Mouse (Mus musculus): Measurements from ENCODE around the gene Khsrp. TPM values are rescaled to one million over a fixed set of nuclear protein-coding genes. Genes with fewer than 3 reads are reported as not detected.

Gene Khsrp
- polyA plus RNA-seq, 1 experiment from 2014 or later, result 16.6 TPM

GRCm38 (mm10) chr17:57007137-57007905 lies 24.0 kb downstream of the Khsrp start:
- H3K9ac ChIP-seq (replicated peaks), result no peak overlapping the region
- no peaks in the 10 kb centered on the region for H3K9me3 ChIP-seq (ENCODE audit: low read length)
- no peak overlapping the region for H3K4me2 ChIP-seq (ENCODE audit: low read depth, low read length)
- H3K4me1 ChIP-seq (ENCODE audit: insufficient read depth), result peaks cover 16% of the 10 kb centered on the region
- peak; percentile 47; the same call in 1 of the 2 replicates for TF ChIP-seq CTCF (IDR thresholded peaks at IDR 0.05; ENCODE audit: low read depth)
- no peak for TF ChIP-seq EP300 (IDR thresholded peaks at IDR 0.05; ENCODE audit: low read depth)
- ATAC-seq, result no peak
- H3K36me3 ChIP-seq (replicated peaks; ENCODE audit: insufficient read depth, low read length), result peaks cover 62% of the 10 kb centered on the region
- no peaks in the 10 kb centered on the region for H3K27me3 ChIP-seq (ENCODE audit: insufficient read depth, low read length)
- no peak for DNase-seq
- no peak overlapping the region for H3K4me3 ChIP-seq (ENCODE audit: low read depth, low read length)
- WGBS (ENCODE audit: insufficient replicate concordance), result 87% methylated on average over 13 of the region's 13 CpGs
- H3K27ac ChIP-seq (ENCODE audit: low read depth), result no peak overlapping the region

GRCm38 (mm10) chr17:57003994-57004393 lies 27.3 kb downstream of the Khsrp start:
- H3K4me1 ChIP-seq (ENCODE audit: insufficient read depth), result no peaks in the 10 kb centered on the region
- ATAC-seq (peak; percentile 38), DNase-seq (no peak)
- H3K27me3 ChIP-seq (ENCODE audit: insufficient read depth, low read length), result no peaks in the 10 kb centered on the region
- peaks cover 59% of the 10 kb centered on the region for H3K36me3 ChIP-seq (replicated peaks; ENCODE audit: insufficient read depth, low read length)
- no peak overlapping the region for H3K4me3 ChIP-seq (ENCODE audit: low read depth, low read length)
- H3K9ac ChIP-seq (replicated peaks), result no peak overlapping the region
- no peak overlapping the region for H3K27ac ChIP-seq (ENCODE audit: low read depth)
- 74% methylated on average over 7 of the region's 7 CpGs for WGBS (ENCODE audit: insufficient replicate concordance)
- H3K4me2 ChIP-seq (ENCODE audit: low read depth, low read length), result no peak overlapping the region
- no peaks in the 10 kb centered on the region for H3K9me3 ChIP-seq (ENCODE audit: low read length)
- TF ChIP-seq CTCF (IDR thresholded peaks at IDR 0.05; ENCODE audit: low read depth) (no peak), EP300 (IDR thresholded peaks at IDR 0.05; ENCODE audit: low read depth) (no peak)

GRCm38 (mm10) chr17:57001228-57001627 lies 30.1 kb downstream of the Khsrp start:
- Histone ChIP-seq H3K4me1 (ENCODE audit: insufficient read depth) (peaks cover 8% of the 10 kb centered on the region), H3K9ac (replicated peaks) (no peak overlapping the region)

GRCm38 (mm10) chr17:56999968-57000609 lies 31.2 kb downstream of the Khsrp start, which contains the start of gene Pspn:
Gene Pspn, minus strand, starts transcription at chr17:57000018.
- Histone ChIP-seq H3K4me2 (ENCODE audit: low read depth, low read length) (no peak within 1 kb of the TSS), H3K36me3 (replicated peaks; ENCODE audit: insufficient read depth, low read length) (peaks cover 33% of the 10 kb centered on the region), H3K4me1 (ENCODE audit: insufficient read depth) (peaks cover 8% of the 10 kb centered on the region), H3K4me3 (ENCODE audit: low read depth, low read length) (no peak within 1 kb of the TSS), H3K27me3 (ENCODE audit: insufficient read depth, low read length) (no peaks in the 10 kb centered on the region), H3K9ac (replicated peaks) (no peak within 1 kb of the TSS), H3K9me3 (ENCODE audit: low read length) (no peaks in the 10 kb centered on the region), H3K27ac (ENCODE audit: low read depth) (no peak within 1 kb of the TSS)
- ATAC-seq (no peak), DNase-seq (no peak)
- TF ChIP-seq EP300 (IDR thresholded peaks at IDR 0.05; ENCODE audit: low read depth) (no peak), CTCF (IDR thresholded peaks at IDR 0.05; ENCODE audit: low read depth) (no peak)
- WGBS (ENCODE audit: insufficient replicate concordance), result 88% methylated on average over 9 of the region's 9 CpGs

More at GRCm38 (mm10) chr17:57001228-57001627, 30.1 kb downstream of the Khsrp start:
- peaks cover 35% of the 10 kb centered on the region for H3K36me3 ChIP-seq (replicated peaks; ENCODE audit: insufficient read depth, low read length)
- DNase-seq (no peak), ATAC-seq (no peak)
- no peak overlapping the region for H3K4me3 ChIP-seq (ENCODE audit: low read depth, low read length)
- no peak overlapping the region for H3K4me2 ChIP-seq (ENCODE audit: low read depth, low read length)
- no peaks in the 10 kb centered on the region for H3K27me3 ChIP-seq (ENCODE audit: insufficient read depth, low read length)
- H3K9me3 ChIP-seq (ENCODE audit: low read length), result no peaks in the 10 kb centered on the region
- TF ChIP-seq CTCF (IDR thresholded peaks at IDR 0.05; ENCODE audit: low read depth), result no peak
- no peak for TF ChIP-seq EP300 (IDR thresholded peaks at IDR 0.05; ENCODE audit: low read depth)
- WGBS (ENCODE audit: insufficient replicate concordance), result 54% methylated on average over 8 of the region's 8 CpGs
- H3K27ac ChIP-seq (ENCODE audit: low read depth), result no peak overlapping the region

- no peak overlapping the region for H3K4me3 ChIP-seq (ENCODE audit: low read depth, low read length)
- H3K9ac ChIP-seq (replicated peaks), result no peak overlapping the region
- no peak overlapping the region for H3K4me2 ChIP-seq (ENCODE audit: low read depth, low read length)
- no peak overlapping the region for H3K27ac ChIP-seq (ENCODE audit: low read depth)
- no peak for ATAC-seq
- no peaks in the 10 kb centered on the region for H3K9me3 ChIP-seq (ENCODE audit: low read length)
- 86% methylated on average over 9 of the region's 9 CpGs for WGBS (ENCODE audit: insufficient replicate concordance)
- TF ChIP-seq CTCF (IDR thresholded peaks at IDR 0.05; ENCODE audit: low read depth), result no peak
- no peak for TF ChIP-seq EP300 (IDR thresholded peaks at IDR 0.05; ENCODE audit: low read depth)
- peaks cover 8% of the 10 kb centered on the region for H3K4me1 ChIP-seq (ENCODE audit: insufficient read depth)
- H3K27me3 ChIP-seq (ENCODE audit: insufficient read depth, low read length), result no peaks in the 10 kb centered on the region
- peaks cover 37% of the 10 kb centered on the region for H3K36me3 ChIP-seq (replicated peaks; ENCODE audit: insufficient read depth, low read length)
- DNase-seq, result no peak
Measured at GRCm38 (mm10) chr17:56999414-56999813, 31.9 kb downstream of the Khsrp start.

GRCm38 (mm10) chr17:56997029-56997667 lies 34.2 kb downstream of the Khsrp start, which contains the start of gene Alkbh7:
Gene Alkbh7, plus strand, starts transcription at chr17:56997339.
- no peaks in the 10 kb centered on the region for H3K9me3 ChIP-seq (ENCODE audit: low read length)
- under 1% methylated on average over 38 of the region's 38 CpGs for WGBS (ENCODE audit: insufficient replicate concordance)
- peaks cover 42% of the 10 kb centered on the region for H3K36me3 ChIP-seq (replicated peaks; ENCODE audit: insufficient read depth, low read length)

More at GRCm38 (mm10) chr17:56997029-56997667, 34.2 kb downstream of the Khsrp start, which contains the start of gene Alkbh7:
- peak; percentile 97 for TF ChIP-seq CTCF (IDR thresholded peaks at IDR 0.05; ENCODE audit: low read depth)
- 0 out of 2 replicates have a peak, but pooled peaks have one; percentile 52 for TF ChIP-seq EP300 (IDR thresholded peaks at IDR 0.05; ENCODE audit: low read depth)
- Histone ChIP-seq H3K4me2 (ENCODE audit: low read depth, low read length) (peak within 1 kb of the TSS; percentile 70), H3K27ac (ENCODE audit: low read depth) (peak within 1 kb of the TSS; percentile 77), H3K4me1 (ENCODE audit: insufficient read depth) (peaks cover 8% of the 10 kb centered on the region), H3K27me3 (ENCODE audit: insufficient read depth, low read length) (no peaks in the 10 kb centered on the region), H3K9ac (replicated peaks) (peak within 1 kb of the TSS; percentile 71), H3K4me3 (ENCODE audit: low read depth, low read length) (peak within 1 kb of the TSS; percentile 86)
- peak; percentile 100 for ATAC-seq
- peak; percentile 96 for DNase-seq

All from liver, postnatal 0 days (tissue).